In genomic region chr10:93051016-93051726, GRCm38 (mm10) we compare ENCODE assay signal across 8 mouse cellular contexts. TPM values are rescaled to one million over a fixed set of nuclear protein-coding genes. Genes with fewer than 3 reads are reported as not detected.
A peak's percentile ranks its signal among the peaks of the same experiment; 100 is the strongest.
DNase-seq lines count a peak whose midpoint lies in the region; ATAC-seq lines count a peak whose summit lies in the region.

No protein-coding gene starts in this region.

- H3K4me3 ChIP-seq in heart, embryonic 10.5 days = peak overlapping the region; percentile 45
- peak overlapping the region; percentile 4; the same call in 1 of the 2 replicates for H3K4me3 ChIP-seq in kidney, embryonic 14.5 days (ENCODE audit: low read length)
- H3K4me3 ChIP-seq in limb, embryonic 15.5 days = peak overlapping the region; percentile 16

- DNase-seq in A20 (ENCODE audit: low read depth, low spot score) = peak; percentile 84
- DNase-seq in brain, adult 2 months (ENCODE audit: low read depth, low spot score) = peak; percentile 93
- DNase-seq in heart, embryonic 10.5 days (ENCODE audit: low spot score) = peak; percentile 88
- peak; percentile 35 to 67 for DNase-seq in monocyte, adult 2 months (ENCODE audit: low read depth in 1 of 2, low spot score in 2 of 2)
- peak; percentile 91 for DNase-seq in splenic B cell, adult 2 months (ENCODE audit: low read depth, low spot score)

- peak; percentile 86 for ATAC-seq in erythroblast, adult 5-6 weeks (replicated peaks; ENCODE audit: low FRiP score, poor library complexity, severe bottlenecking)
- ATAC-seq in kidney, embryonic 14.5 days (ENCODE audit: low FRiP score, low TSS enrichment) = no peak
- ATAC-seq in limb, embryonic 15.5 days (ENCODE audit: insufficient number of reproducible peaks, low FRiP score, low TSS enrichment, low read depth) = no peak

- 38% methylated on average over 13 of the region's 13 CpGs for WGBS in heart, embryonic 10.5 days
- WGBS in kidney, embryonic 14.5 days = 33% methylated on average over 13 of the region's 13 CpGs
- WGBS in limb, embryonic 15.5 days = 32% methylated on average over 13 of the region's 13 CpGs

- peak overlapping the region; percentile 36; the same call in 1 of the 2 replicates for H3K4me2 ChIP-seq in kidney, embryonic 14.5 days (replicated peaks; ENCODE audit: low read depth, low read length)
- H3K4me2 ChIP-seq in limb, embryonic 15.5 days = peak overlapping the region; percentile 39; the same call in 1 of the 2 replicates

- H3K4me1 ChIP-seq in heart, embryonic 10.5 days = no peaks in the 10 kb centered on the region
- no peaks in the 10 kb centered on the region for H3K4me1 ChIP-seq in kidney, embryonic 14.5 days (ENCODE audit: control insufficient read depth, insufficient read depth, low read length)
- peaks cover 5% of the 10 kb centered on the region; the same call in 1 of the 2 replicates for H3K4me1 ChIP-seq in limb, embryonic 15.5 days

- H3K27ac ChIP-seq in heart, embryonic 10.5 days = 0 out of 2 replicates have a peak overlapping the region, but pooled peaks have one; percentile 36
- H3K27ac ChIP-seq in kidney, embryonic 14.5 days (ENCODE audit: low read depth, low read length) = no peak overlapping the region
- H3K27ac ChIP-seq in limb, embryonic 15.5 days = no peak overlapping the region

- no peaks in the 10 kb centered on the region for H3K27me3 ChIP-seq in heart, embryonic 10.5 days (ENCODE audit: insufficient read depth, poor library complexity, severe bottlenecking)
- no peaks in the 10 kb centered on the region for H3K27me3 ChIP-seq in kidney, embryonic 14.5 days (ENCODE audit: control insufficient read depth, insufficient read depth, low read length)
- no peaks in the 10 kb centered on the region for H3K27me3 ChIP-seq in limb, embryonic 15.5 days
- no peaks in the 10 kb centered on the region for H3K27me3 ChIP-seq in splenic B cell, adult 2 months (ENCODE audit: control insufficient read depth, insufficient read depth, low read length, poor library complexity, severe bottlenecking)

- no peaks in the 10 kb centered on the region for H3K36me3 ChIP-seq in heart, embryonic 10.5 days
- no peaks in the 10 kb centered on the region for H3K36me3 ChIP-seq in kidney, embryonic 14.5 days (ENCODE audit: control insufficient read depth, insufficient read depth, low read length)
- H3K36me3 ChIP-seq in limb, embryonic 15.5 days = no peaks in the 10 kb centered on the region
- H3K36me3 ChIP-seq in splenic B cell, adult 2 months (ENCODE audit: control insufficient read depth, insufficient read depth, low read length, poor library complexity, severe bottlenecking) = no peaks in the 10 kb centered on the region

- H3K9me3 ChIP-seq in heart, embryonic 10.5 days = no peaks in the 10 kb centered on the region
- H3K9me3 ChIP-seq in kidney, embryonic 14.5 days (ENCODE audit: control insufficient read depth, low read length) = no peaks in the 10 kb centered on the region
- no peaks in the 10 kb centered on the region for H3K9me3 ChIP-seq in limb, embryonic 15.5 days

- H3K9ac ChIP-seq in kidney, embryonic 14.5 days (ENCODE audit: low read depth, low read length) = no peak overlapping the region
- no peak overlapping the region for H3K9ac ChIP-seq in limb, embryonic 15.5 days

RNA-seq across cellular contexts. Expression of gene Cfap54, which starts 30.2 kb away (rescaled TPM):
- 0.42 TPM in 1 of 2 replicates, not detected in the other for total RNA-seq in erythroblast, adult 5-6 weeks (2015; ENCODE audit: low replicate concordance)
- 1.2 and 4.2 TPM in 2 replicates for total RNA-seq in erythroblast, adult 5-6 weeks (2017; ENCODE audit: low replicate concordance)
- polyA plus RNA-seq in heart, embryonic 10.5 days (2016; fragmentation: Nextera tagmentation; extraction: Ambion mirVana) = 0.11 and 0.23 TPM in 2 replicates
- 0.33 and 0.49 TPM in 2 replicates for polyA plus RNA-seq in kidney, embryonic 14.5 days (2014; fragmentation: Nextera tagmentation; extraction: Ambion mirVana)
- polyA plus RNA-seq in limb, embryonic 15.5 days (2015; fragmentation: Nextera tagmentation; extraction: Ambion mirVana) = 0.06 and 0.10 TPM in 2 replicates
